Mouse (Mus musculus) MEL (cell line): Measurements from ENCODE around the gene Prrc2b.

Experiments used
- CTCF ChIP-seq, 3 experiments: IDR thresholded peaks in 2 of 3; conservative IDR thresholded peaks in 1 of 3; 2 replicates each; pipeline ENCODE4 v1.5.1; 2011 to 2012; ENCODE audit warnings: low read length in 3 of 3, low read depth in 2 of 3, mild to moderate bottlenecking in 2 of 3, improper control_type of control experiment in 1 of 3, inconsistent platforms in 1 of 3, mixed read lengths in 1 of 3, moderate library complexity in 1 of 3; ENCODE audit not compliant: control insufficient read depth in 1 of 3, insufficient read depth in 1 of 3, poor library complexity in 1 of 3, severe bottlenecking in 1 of 3
- EP300 ChIP-seq, 2 experiments: IDR thresholded peaks; 2 replicates each; pipeline ENCODE4 v1.6.1; 2011; ENCODE audit warnings: improper control_type of control experiment in 2 of 2, low read length in 2 of 2, low read depth in 1 of 2, mild to moderate bottlenecking in 1 of 2
- ETS1 ChIP-seq: IDR thresholded peaks from 2 replicates; pipeline ENCODE4 v1.6.1; 2012; ENCODE audit warnings: low read depth, mild to moderate bottlenecking, inconsistent platforms, low read length, improper control_type of control experiment, moderate library complexity
- MAFK ChIP-seq: IDR thresholded peaks from 2 replicates; pipeline ENCODE4 v1.6.1; 2011; ENCODE audit warnings: low read depth, mild to moderate bottlenecking, low read length, improper control_type of control experiment, borderline replicate concordance
- POLR2A ChIP-seq, 2 experiments: IDR thresholded peaks; 2 replicates each; pipeline ENCODE4 v1.6.1; 2011 to 2012; ENCODE audit warnings: low read length in 2 of 2, mild to moderate bottlenecking in 2 of 2, control low read depth in 1 of 2, improper control_type of control experiment in 1 of 2, low read depth in 1 of 2, moderate library complexity in 1 of 2; ENCODE audit not compliant: control insufficient read depth in 1 of 2, insufficient read depth in 1 of 2, poor library complexity in 1 of 2

DNA sequence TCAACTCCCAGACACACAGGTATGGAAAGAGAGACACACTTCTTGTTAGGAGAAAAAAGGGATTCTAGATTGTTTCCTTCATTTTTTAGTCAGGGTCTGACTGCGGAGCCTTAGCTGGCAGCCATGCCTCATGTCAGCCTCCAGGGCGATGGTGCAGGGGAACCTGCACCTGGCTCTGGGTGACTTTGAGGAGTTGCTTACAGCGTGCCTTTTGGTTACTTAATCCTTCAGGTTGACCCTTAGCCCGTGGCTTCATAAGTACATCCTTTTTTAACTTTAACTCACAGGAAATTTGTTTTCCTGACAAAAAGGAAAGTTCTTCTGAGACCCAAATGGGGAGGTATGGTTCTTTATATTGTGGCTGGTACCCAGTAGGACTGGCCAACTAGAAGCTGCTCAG lies 92.1 kb downstream of the Prrc2b start:
- TF ChIP-seq MAFK (no peak), CTCF (IDR thresholded peaks at IDR 0.05 in 2 of 3, conservative IDR thresholded peaks at IDR 0.05 in 1 of 3; ENCODE audit: control insufficient read depth in 1 of 3, insufficient read depth in 1 of 3, low read depth in 2 of 3, low read length in 3 of 3, poor library complexity in 1 of 3, severe bottlenecking in 1 of 3) (no peak), POLR2A (IDR thresholded peaks at IDR 0.05; ENCODE audit: control insufficient read depth in 1 of 2, insufficient read depth in 1 of 2, low read depth in 1 of 2, low read length in 2 of 2, poor library complexity in 1 of 2) (no peak), ETS1 (no peak), EP300 (IDR thresholded peaks at IDR 0.05; ENCODE audit: low read depth in 1 of 2, low read length in 2 of 2) (no peak)
